Mouse (Mus musculus) brain, embryonic 14.5 days (tissue): ENCODE results near the gene Kcnrg.

ENCODE experiments used
- CTCF ChIP-seq: fragments of 200-500 bp; IDR thresholded peaks from 2 replicates; pipeline ENCODE4 v1.5.1; 2012; ENCODE audit warnings: inconsistent platforms, mild to moderate bottlenecking, moderate library complexity, borderline replicate concordance; ENCODE audit not compliant: insufficient read depth, insufficient read length; ENCODE audit errors: extremely low read depth
- POLR2A ChIP-seq: fragments of 200-500 bp; IDR thresholded peaks from 2 replicates; pipeline ENCODE4 v1.6.1; 2012; ENCODE audit warnings: mild to moderate bottlenecking, inconsistent platforms, borderline replicate concordance; ENCODE audit not compliant: poor library complexity, insufficient read depth, insufficient read length, severe bottlenecking; ENCODE audit errors: extremely low read depth

GRCm38 (mm10) chr14:61589288-61590065 lies 17.8 kb upstream of the Kcnrg start:
- TF ChIP-seq POLR2A = no peak
- TF ChIP-seq CTCF = no peak
